Mouse (Mus musculus): ENCODE measurements around the gene Pink1.
A peak's percentile ranks its signal among the peaks of the same experiment; 100 is the strongest.
"Not testable (repeated sequence)": the region's sequence is repeated elsewhere in the genome, so short reads cannot be mapped to it uniquely, and the experiment has no call there.

Gene Pink1

DNA sequence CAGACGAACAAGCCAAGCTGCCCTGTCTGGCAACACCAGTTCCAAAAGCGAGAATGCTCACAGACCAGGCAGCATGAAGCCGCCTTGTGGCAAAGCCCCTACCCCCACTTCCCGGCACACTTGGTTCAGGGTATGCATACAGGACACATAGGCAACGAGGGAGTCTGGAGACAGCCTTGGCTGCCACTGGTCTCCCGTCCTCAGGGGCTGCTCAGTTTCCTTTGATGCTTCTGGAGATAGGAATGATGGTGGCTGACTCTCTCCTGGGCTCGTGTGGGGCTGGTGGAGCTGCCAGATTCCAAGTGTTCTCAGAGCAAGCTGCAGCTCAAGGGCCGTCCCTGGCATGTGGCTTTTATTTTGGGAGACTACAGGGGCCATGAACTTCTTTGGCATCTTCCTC, 15.3 kb upstream of the Pink1 start:
- no peak for DNase-seq

DNA sequence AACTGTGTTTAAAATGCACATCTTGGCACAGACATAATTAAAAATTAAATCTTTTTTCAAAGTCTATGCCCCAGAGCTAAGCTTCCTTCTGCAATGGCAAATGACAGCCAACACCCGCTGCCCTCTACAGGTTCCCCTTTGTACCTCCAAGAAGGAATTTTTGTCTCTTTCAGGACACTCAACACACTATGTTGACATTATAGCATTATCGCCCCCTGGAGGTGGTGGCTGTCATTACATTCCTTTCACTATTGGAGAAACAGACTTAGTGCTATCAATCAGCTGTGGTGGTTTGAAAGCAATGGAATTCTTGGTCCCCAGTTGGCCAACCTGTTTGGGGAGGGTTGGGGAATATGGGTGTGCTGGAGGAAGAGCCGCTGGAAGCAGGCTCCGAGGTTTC, 13.9 kb upstream of the Pink1 start:
- DNase-seq: peak; percentile 71

DNA sequence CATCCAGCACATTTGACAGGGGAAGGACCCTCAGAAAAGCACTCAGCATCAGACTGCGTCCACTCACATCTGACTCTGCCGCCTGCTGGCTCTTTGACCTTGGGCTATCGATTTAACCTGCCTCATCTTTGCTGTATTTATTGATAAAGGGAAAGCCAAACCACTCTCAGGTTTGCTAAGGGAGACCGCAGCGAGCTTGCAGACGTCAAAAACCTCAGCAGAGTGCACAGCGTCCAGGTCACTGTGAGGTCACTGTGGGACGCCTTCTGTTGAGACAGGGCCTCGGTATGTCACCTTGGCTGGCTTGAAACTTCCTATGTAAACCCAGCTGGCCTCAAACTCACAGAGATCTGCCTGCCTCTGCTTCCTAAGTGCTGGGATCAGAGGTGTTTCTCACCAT, 11.2 kb upstream of the Pink1 start:
- DNase-seq: no peak

DNA sequence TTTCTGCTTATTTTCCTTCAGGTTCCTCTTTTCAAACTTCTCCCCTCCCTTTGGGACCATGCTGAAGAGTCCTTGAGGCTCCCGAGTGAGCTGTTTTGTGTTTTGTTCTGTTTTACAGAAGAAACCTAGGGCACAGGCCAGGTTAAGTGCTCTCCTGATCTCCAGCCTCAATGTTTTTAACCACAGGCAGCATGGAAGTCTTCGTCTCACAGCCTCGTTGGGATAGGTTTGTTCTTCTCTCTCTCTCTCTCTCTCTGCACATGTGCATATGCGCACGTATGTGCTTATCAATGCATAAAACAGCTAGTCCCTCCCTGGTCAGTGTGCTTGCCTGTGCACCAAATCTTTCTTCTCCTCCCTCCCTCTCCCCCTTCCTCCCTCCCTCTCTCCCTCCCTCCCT, 10.8 kb upstream of the Pink1 start:
- no peak for DNase-seq

DNA sequence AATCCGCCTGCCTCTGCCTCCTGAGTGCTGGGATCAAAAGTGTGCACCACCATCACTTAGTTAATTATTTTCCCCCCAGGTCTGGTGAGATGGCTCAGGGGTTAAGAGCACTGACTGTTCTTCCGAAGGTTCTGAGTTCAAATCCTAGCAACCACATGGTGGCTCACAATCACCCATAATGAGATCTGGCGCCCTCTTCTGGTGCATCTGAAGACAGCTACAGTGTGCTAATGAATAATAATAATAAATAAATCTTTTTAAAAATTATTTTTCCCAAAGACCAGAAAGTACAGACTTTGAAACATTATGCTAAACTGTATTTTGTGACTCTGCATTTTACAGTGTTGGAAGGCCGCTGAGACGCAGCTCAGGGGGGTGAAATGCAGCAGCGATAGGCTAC, 9.5 kb upstream of the Pink1 start:
- DNase-seq: no peak

DNA sequence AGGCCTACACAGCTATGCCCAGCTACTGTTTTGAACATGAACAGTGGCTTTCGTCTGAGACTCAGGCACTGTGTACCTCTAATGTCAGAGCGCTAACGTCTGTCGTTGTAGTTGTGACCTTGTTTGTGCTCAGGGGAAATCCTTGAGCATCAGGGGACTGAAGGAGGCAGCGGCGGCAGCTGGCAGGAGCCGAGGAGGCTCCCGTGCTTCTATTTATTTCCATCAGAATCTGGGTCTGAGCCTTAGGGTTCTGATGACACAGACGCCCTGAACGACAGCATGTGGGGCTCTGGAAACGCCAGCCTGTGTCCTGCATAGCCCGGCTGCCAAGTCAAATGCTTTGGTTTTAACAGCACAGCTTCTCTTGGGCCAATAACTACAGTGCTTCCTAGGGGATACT, 8.9 kb upstream of the Pink1 start:
- DNase-seq: no peak

DNA sequence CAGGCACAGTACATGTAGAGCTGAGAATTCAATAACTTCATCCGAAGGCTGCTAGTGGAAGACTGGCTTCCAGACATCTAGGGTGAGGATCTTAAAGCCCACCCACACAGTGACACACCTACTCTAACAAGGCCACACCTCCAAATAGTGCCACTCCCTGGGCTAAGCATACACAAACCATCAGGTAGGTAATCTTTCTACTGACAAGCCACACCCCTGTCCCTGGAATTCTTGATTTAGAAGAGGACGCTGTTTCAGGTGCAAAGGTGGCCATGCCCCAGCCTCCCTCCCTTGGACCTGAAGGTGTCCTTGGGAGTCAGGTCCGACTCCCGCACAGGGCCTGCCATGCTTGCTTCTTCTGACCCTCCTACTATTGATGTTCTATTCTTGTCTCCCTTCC, 7.0 kb upstream of the Pink1 start:
- DNase-seq: no peak

DNA sequence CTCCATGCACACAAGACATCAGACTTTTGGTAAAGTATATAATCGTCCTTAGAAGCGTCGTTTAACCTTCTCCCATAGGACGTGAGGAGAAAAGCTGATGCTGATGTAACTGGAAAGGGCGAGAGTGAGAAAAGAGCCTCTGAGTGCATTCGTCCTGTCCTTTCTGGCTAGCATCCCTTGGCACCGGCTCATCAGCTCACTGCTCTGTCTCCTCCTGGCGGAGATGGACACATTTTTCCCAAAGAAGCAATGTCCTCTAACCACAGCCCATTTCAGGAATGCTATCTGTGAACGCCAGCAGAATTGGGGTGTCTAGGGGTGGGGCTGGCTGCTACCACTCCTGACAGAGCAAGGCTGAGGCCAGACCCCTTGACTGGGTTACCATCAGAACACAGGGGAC, 5.5 kb upstream of the Pink1 start:
- DNase-seq: no peak

DNA sequence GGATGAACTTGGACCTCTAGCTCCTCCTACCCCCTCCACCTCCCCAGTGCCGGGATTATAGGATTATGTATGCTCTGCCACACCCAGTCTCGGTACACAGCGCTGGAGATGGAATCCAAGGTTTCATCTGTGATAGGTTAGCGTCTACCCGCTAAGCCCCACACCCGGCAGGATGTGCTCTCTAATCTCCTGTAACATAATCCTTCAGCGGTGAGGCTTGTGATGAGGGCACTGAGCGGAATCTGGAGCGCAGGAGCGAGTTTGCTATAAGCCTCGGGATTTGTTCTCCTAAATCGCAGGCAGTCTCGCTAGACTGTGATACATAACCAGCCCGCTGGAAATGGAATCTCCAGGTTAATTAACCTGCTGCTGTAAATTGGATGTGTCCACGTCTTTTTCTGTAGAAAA, 4.2 kb upstream of the Pink1 start:
- DNase-seq: no peak

DNA sequence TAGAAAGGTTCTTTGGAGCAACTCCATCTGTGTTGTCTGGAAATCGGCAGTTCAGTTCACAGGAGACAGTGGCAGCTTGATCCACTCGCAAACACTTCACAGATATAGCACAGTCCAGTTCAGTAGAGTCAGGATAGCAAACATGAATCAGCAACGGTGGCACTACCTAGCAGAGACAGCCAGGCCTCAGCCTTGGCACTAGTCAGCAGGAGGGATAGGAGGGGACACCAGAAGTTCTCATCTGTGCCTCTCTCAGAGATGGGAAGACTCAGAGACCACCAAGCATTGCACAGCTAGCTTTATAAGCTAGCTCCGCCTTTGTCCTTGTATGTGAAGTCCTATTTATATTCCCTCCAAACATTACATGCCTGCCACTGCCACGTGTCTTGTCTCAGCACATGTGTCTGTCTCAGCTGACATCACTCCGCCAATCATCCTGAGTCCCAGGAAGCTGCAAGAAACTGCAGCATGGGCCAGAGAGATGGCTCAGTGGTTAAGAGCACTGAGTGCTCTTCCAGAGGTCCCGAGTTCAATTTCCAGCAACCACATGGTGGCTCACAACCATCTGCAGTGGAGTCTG, 1.9 kb upstream of the Pink1 start:
- DNase-seq: no peak

DNA sequence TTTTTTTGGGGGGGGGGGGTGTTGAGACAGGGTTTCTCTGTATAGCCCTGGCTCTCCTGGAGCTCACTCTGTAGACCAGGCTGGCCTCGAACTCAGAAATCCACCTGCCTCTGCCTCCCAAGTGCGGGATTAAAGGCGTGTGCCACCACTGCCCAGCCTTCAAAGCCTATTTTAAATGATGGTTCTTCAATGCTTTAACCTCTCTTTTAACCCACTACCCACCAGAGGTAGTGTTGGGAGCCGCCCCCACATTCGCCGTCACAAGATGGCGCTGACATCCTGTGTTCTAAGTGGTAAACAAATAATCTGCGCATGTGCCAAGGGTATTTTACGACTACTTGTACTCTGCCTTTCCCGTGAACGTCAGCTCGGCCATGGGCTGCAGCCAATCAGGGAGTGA, 1.0 kb upstream of the Pink1 start:
- DNase-seq: not testable (repeated sequence)

DNA sequence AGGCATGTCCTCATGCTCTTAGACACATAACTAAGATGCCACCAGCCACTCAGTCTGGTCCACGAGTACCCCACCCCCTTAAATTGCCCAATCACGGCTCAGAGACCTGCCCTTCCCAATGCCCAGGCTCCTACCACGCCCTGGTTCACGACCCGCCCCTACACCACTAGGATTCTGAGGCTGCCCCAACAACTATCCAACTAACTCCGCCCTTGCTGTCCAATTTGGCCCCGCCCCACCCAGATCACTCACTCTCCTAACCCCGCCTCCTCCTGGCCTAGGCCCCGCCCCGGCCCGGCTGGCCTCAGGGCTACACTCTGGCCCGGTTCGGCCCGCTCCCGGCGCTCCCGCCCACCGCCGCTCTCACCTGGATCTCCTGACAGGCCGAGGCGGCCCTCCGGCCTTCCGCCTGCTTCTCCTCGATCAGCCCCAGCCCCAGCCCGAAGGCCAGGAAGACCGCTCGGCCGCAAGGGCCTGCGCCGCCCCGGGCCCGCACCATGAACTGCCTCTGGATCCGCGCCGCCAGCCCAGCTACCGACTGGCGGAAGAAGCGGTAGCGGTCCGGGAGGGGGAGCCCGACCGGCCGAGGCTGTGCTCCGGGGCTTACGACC, 536 bp downstream of the Pink1 start:
- peak; percentile 99 for DNase-seq

DNA sequence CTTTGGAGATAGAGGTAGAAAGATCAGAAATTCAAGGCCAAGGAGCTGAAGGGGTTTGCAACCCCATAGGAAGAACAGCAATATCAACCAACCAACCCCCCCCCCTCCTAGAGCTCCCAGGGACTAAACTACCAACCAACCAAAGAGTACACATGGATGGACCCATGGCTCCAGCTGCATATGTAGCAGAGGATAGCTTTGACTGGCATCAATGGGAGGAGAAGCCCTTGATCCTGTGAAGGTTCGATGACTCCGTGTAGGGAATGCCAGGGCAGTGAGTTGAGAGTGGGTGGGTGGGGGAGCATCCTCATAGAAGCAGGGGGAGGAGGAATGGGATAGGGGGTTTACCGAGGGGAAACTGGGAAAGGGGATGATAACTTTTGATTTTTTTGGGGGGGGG, 1.7 kb downstream of the Pink1 start:
- DNase-seq: no peak

DNA sequence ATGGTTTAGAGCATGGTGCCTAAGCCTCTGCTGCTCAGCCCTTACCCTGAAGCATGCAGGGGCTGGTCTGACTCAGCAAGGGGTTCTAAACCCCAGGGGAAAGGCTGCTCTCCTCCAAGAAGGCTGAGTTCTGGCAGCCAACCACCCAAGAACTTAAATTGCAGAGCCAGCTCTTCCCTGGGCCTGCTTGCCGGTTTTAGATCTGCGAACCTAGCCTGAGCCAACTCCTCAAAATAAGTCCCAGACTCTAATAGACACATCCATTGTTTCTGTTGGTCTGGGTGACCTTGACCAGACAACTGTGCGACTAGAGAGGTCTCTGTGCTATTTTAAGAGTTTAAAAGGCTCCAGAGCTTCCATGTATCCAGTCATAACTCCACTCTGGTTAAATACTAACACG, 2.4 kb downstream of the Pink1 start:
- no peak for DNase-seq

DNA sequence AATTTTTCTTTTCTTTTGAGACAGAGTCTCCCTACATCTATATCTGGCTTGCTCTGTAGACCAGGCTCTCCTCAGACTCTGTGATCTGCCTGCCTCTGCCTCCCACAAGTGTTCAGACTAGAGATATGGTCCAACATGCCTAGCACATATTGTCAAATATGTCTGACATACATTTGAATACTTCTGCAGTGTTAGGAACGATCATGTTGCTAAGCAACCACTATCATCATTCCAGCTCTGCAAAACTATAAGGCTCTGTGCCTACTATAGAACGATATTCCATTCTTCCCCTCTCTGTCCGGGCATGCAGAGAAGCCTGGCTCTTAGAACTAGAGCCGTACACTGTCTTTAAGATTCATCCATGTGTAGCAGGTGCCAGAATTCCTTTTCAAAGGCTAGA, 3.4 kb downstream of the Pink1 start:
- no peak for DNase-seq

DNA sequence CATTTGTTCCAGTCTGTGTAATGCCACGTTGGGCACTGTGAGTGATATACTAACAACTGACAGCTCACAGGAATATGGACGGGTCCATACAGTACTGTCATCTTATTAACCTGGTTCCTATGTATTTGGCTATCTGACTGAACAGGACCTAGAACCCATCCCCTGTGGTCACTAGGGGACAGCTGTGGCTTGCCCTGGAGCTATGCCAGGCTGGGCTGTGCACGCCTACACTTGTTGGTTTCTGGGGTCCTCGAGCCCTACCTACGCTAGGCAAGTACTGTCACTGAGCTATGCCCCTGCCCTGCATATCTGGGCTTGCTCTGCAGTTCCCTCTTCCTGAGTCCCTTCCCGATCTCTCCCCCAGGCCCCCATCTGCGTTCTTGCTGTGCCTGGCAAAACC, 4.6 kb downstream of the Pink1 start:
- no peak for DNase-seq

DNA sequence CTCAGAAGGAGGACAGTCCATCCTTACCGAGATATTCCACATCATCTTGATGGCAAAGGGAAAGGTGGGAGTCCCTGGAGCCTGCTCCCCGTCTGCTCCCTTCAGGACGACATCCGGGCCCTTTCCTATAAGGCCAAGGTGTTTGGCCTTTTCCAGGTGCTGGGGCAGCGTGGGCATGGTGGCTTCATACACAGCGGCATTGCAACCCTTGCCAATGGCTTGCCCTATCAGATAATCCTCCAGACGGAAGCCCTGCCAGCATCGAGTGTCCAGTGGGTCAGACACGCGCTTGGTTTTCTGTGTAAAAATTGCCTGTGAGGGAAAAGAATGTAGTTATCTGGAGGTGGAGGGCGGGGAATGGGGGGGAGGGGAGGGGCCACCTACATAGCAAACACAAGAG, 5.4 kb downstream of the Pink1 start:
- no peak for DNase-seq

DNA sequence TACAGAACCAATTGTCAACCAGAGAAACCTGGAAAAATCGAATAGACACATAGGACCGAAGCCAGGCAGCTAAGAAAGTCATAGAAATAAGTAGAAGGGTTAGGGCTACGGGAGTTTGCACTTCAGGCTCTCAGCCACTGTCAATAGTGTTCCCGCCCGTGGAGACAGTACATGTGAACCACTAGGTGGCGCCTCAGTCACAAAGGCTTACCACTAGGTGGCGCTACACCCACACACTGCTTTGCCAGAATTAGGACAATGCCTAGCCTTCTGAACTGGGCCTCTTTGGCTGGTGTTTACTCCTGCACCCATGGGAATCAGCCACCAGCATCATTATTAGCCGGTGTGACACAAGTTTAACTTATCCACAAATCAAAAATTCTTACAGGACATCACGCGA, 6.6 kb downstream of the Pink1 start:
- peak; percentile 93 for DNase-seq

DNA sequence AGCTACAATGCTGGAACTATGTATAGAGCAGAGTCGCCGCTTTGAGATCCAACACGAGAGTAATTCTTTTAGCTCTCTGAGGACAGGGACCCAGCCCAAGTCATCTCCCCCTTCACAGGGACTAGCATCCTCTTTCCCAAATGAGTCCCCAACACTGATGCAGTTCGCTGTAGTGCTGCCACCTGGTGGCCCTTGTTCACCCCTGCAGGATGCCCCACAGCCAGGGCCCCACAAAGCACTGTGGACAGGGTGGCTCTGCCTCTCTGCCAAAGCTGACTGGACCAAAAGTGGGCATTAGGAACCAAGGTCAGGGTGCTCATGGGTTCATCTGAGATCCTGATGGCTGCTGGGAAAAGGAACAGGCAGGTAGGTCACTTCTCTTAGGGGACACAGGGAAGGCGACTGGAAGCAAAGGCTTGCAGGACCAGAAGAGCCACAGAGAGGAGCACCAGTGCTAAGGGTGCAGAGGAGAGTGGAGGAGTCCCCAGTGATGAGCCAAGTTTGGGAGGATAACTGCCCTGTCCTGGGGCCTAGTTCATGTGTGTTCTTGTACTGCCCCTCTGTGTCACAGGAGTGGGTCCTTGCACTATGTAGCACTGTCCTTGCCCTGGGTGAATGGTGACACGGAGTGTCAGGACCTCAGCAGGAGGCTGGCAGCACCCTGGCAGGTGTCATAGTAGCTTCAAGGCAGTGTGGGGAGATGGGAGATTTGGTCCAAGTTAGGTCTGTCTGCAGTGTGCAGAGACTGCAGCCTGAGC, 7.4 kb downstream of the Pink1 start:
- DNase-seq: peak; percentile 59

DNA sequence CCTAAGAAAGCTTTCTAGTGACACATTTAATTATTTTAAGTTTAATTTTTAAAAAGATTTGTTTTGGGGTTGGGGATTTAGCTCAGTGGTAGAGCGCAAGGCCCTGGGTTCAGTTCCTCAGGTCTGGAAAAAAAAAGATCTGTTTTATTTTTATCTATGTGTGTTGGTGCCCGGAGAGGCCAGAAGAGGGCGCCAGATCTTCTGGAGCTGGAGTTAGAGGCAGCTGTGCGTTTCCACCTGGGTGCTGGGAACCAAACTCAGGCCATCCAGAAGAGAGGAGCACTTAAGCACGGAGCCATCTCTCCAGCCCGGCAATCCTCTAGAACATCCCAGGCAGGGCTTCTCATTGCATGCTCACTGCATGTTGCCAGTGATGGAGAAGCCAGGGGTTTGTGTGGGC, 9.7 kb downstream of the Pink1 start:
- DNase-seq: no peak

DNA sequence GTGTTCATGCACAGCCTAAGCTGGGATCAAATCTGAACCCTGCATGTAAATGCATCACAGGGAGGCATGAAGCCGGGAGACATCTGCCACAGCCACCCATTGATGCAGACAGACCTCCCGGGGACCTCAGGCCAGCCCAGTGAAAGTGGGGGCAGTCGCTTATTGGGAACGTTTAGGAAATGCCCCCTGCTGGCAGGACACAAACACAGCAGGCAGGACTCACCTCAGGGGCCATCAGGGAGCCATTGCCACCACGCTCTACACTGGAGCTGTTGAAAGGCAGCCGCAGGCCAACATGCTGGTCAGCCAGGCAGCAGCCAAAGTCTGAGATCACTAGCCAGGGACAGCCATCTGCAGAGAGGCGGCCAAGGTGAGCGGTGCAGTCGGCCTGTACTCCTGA, 10.3 kb downstream of the Pink1 start:
- DNase-seq: no peak

DNA sequence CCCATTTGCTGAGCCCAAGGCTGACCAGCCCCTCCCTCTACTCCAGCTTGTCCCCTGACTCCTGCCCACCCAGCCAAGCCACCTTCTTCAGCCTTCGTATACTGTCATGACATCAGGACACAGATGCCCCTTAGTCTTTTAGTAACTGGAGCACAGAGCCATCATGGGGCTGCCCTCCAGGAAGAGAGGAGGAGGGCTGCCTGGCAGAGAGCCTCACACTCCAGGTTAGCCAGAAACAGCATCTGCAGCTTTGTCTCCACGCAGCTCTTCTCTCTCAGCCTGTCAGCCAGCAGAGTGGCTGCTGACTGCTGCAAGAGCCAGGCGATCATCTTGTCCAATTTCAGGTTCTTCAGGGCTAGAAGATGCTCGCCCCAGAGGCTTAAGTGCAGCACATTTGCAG, 12.3 kb downstream of the Pink1 start:
- DNase-seq: no peak

DNA sequence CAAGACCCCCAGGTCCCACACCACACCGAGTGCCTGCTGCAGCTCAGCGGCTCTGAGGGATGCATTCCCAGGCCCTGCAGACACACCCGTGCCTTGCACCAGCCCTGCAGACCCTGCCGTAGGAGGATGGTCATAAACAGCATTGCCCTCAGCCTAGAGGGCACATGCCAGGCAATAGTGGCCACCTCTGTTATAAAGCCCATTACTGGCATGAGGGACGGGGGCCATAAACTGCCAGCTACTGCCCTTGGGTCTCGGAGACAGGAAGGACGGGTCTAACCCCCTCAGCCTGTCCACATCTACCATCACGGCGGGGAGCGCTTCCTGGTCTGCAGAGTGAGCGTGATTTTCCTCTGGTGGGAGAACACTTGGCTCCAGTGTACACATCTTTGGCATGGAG, 13.1 kb downstream of the Pink1 start:
- no peak for DNase-seq

DNA sequence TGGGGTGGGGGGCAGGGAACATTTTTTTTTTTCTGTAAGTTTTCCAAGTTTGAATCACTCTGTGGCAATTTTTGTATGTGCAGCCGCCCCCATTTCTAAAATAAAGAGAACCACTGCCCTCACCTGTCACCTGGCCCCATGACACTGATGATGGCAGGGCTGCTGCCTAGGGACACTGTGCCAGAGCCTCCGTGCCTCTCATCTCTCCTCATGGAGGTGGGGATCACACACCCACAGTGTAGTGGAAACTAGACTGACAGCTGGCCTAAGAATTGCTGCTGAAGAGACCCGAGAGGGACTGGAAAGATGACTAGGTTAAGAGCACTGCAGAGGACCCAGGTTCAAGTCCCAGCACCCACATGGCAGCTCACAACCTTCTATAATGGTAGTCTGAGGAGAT, 14.0 kb downstream of the Pink1 start:
- no peak for DNase-seq

DNA sequence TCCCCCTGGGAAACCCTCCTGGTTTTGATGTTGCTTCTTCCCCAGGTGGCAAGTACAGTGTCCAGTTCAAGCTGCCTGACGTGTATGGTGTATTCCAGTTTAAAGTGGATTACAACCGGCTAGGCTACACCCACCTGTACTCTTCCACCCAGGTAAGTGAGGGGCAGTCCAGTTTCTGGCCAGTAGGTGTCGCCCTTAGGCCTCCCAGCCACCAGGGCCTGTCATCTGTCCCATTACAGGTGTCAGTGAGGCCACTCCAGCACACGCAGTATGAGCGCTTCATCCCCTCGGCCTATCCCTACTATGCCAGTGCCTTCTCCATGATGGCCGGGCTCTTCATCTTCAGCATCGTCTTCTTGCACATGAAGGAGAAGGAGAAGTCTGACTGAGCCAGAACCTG, 14.5 kb downstream of the Pink1 start:
- peak; percentile 82 for DNase-seq

Data from kidney, adult 9 months (tissue).